Mouse (Mus musculus) ES-Bruce4 (cell line): ENCODE data around the gene Gabarapl1. TPM values are rescaled to one million over a fixed set of nuclear protein-coding genes. Genes with fewer than 3 reads are reported as not detected.
"Not testable (repeated sequence)": the region's sequence is repeated elsewhere in the genome, so short reads cannot be mapped to it uniquely, and the experiment has no call there.

Experiments
- H3K27ac ChIP-seq: 2 replicates; pipeline ENCODE4 v1.5.1; 2012; ENCODE audit warnings: low read length, inconsistent platforms; ENCODE audit not compliant: insufficient read depth
- H3K27me3 ChIP-seq: 2 replicates; pipeline ENCODE4 v1.6.1; 2012; ENCODE audit warnings: mild to moderate bottlenecking, low read length, inconsistent platforms; ENCODE audit not compliant: control insufficient read depth, poor library complexity, insufficient read depth, severe bottlenecking
- H3K36me3 ChIP-seq: 2 replicates; pipeline ENCODE4 v1.6.1; 2012; ENCODE audit warnings: inconsistent platforms, mild to moderate bottlenecking, low read length, moderate library complexity; ENCODE audit not compliant: control insufficient read depth, poor library complexity, insufficient read depth, severe bottlenecking
- H3K4me1 ChIP-seq: one replicate; pipeline ENCODE4 v1.8.1; 2011; ENCODE audit warnings: low read length; ENCODE audit not compliant: control insufficient read depth, insufficient read depth
- H3K4me3 ChIP-seq: 2 replicates; pipeline ENCODE4 v1.5.1; 2011; ENCODE audit warnings: low read depth, mild to moderate bottlenecking, low read length
- H3K9ac ChIP-seq: 2 replicates; pipeline ENCODE4 v1.6.1; 2012; ENCODE audit warnings: low read depth, mild to moderate bottlenecking, inconsistent platforms; ENCODE audit not compliant: poor library complexity, severe bottlenecking
- H3K9me3 ChIP-seq: replicated peaks from 2 replicates; pipeline ENCODE4 v1.6.1; 2012; ENCODE audit warnings: mild to moderate bottlenecking, low read length, inconsistent platforms; ENCODE audit not compliant: control insufficient read depth, poor library complexity, insufficient read depth, severe bottlenecking
- CTCF ChIP-seq: IDR thresholded peaks from one replicate; pipeline ENCODE4 v1.8.1; 2011; ENCODE audit warnings: low read depth, low read length
- EP300 ChIP-seq: IDR thresholded peaks from 2 replicates; pipeline ENCODE4 v1.6.1; 2011; ENCODE audit warnings: low read depth, low read length; ENCODE audit not compliant: insufficient read depth
- POLR2A ChIP-seq: IDR thresholded peaks from one replicate; pipeline ENCODE4 v1.8.1; 2011; ENCODE audit warnings: low read length; ENCODE audit not compliant: insufficient read depth
- polyA plus RNA-seq: library from polyadenylated mRNA; stranded (reverse); fragments of >200 nt; gene quantifications from 2 replicates; pipeline ENCODE4 v1.2.4, GENCODE M21; 2011; ENCODE audit warnings: low read depth; ENCODE audit not compliant: missing spikeins, insufficient read depth, insufficient read length

Gabarapl1 gene
- 68.1 and 75.1 TPM in 2 replicates for polyA plus RNA-seq

- no peaks in the 10 kb centered on the region for H3K36me3 ChIP-seq
- TF ChIP-seq CTCF, result no peak
- TF ChIP-seq POLR2A, result no peak
- no peak for TF ChIP-seq EP300
- H3K27me3 ChIP-seq, result no peaks in the 10 kb centered on the region
- no peaks in the 10 kb centered on the region for H3K4me1 ChIP-seq
- no peak within 1 kb of the TSS for H3K27ac ChIP-seq
- H3K9ac ChIP-seq, result peak within 1 kb of the TSS; percentile 50
- no peaks in the 10 kb centered on the region for H3K9me3 ChIP-seq
- peak within 1 kb of the TSS; percentile 88 for H3K4me3 ChIP-seq
These were observed at the start of gene Gabarapl1 for GRCm38 (mm10) chr6:129532942-129533860. TSS of gene Gabarapl1 (plus strand) at chr6:129533160.

GRCm38 (mm10) chr6:129494924-129495323 lies 38.0 kb upstream of the Gabarapl1 start:
- Histone ChIP-seq H3K9me3 (no peaks in the 10 kb centered on the region), H3K4me3 (no peak overlapping the region), H3K9ac (no peak overlapping the region), H3K27ac (no peak overlapping the region), H3K36me3 (no peaks in the 10 kb centered on the region), H3K27me3 (no peaks in the 10 kb centered on the region), H3K4me1 (no peaks in the 10 kb centered on the region)
- TF ChIP-seq EP300, result no peak
- no peak for TF ChIP-seq POLR2A

GRCm38 (mm10) chr6:129497345-129498218 lies 35.4 kb upstream of the Gabarapl1 start:
- Histone ChIP-seq H3K4me1 (no peaks in the 10 kb centered on the region), H3K9ac (no peak overlapping the region), H3K36me3 (no peaks in the 10 kb centered on the region), H3K27me3 (no peaks in the 10 kb centered on the region), H3K9me3 (no peaks in the 10 kb centered on the region), H3K4me3 (no peak overlapping the region), H3K27ac (no peak overlapping the region)
- TF ChIP-seq CTCF (no peak), EP300 (no peak), POLR2A (no peak)

DNA sequence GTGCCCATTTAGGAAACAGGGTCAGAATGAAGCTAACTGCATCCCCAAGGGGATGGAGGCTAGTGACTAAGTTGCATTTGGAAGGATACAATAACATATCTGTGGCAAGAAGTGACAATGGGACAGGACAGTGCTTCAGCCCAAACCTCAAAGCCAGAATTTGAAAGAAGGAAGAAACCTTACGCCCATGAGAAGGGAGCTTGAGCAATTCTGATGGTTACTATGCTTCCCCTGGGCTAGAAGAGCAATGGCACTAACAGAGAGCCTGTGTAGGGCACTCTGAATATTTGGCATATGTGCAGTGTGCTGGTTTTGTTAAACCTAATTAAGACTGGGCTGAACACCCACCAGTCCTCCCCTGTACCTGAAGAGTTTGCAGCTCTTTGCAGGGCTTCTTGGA lies 33.4 kb upstream of the Gabarapl1 start:
- H3K27me3 ChIP-seq, H3K4me1 ChIP-seq, H3K9ac ChIP-seq, H3K36me3 ChIP-seq, H3K4me3 ChIP-seq, H3K9me3 ChIP-seq, H3K27ac ChIP-seq: not testable (repeated sequence)

GRCm38 (mm10) chr6:129503471-129503870 lies 29.5 kb upstream of the Gabarapl1 start:
- Histone ChIP-seq H3K4me1 (no peaks in the 10 kb centered on the region), H3K9ac (no peak overlapping the region), H3K27ac (no peak overlapping the region), H3K36me3 (no peaks in the 10 kb centered on the region), H3K27me3 (no peaks in the 10 kb centered on the region), H3K9me3 (no peaks in the 10 kb centered on the region), H3K4me3 (no peak overlapping the region)
- TF ChIP-seq POLR2A (no peak), CTCF (no peak), EP300 (no peak)

GRCm38 (mm10) chr6:129507024-129507423 lies 25.9 kb upstream of the Gabarapl1 start, which contains the start of gene Olr1:
TSS of gene Olr1 (minus strand) at chr6:129507165.
- H3K4me3 ChIP-seq, result no peak within 1 kb of the TSS
- H3K9ac ChIP-seq, result no peak within 1 kb of the TSS
- H3K27ac ChIP-seq, result no peak within 1 kb of the TSS
- no peaks in the 10 kb centered on the region for H3K27me3 ChIP-seq
- TF ChIP-seq EP300, result no peak
- H3K36me3 ChIP-seq, result no peaks in the 10 kb centered on the region
- H3K9me3 ChIP-seq, result no peaks in the 10 kb centered on the region
- H3K4me1 ChIP-seq, result no peaks in the 10 kb centered on the region
